Mouse (Mus musculus) G1E-ER4 (cell line): ENCODE results near the gene Acsl1. TPM values are rescaled to one million over a fixed set of nuclear protein-coding genes. Genes with fewer than 3 reads are reported as not detected.
A peak's percentile ranks its signal among the peaks of the same experiment; 100 is the strongest.

ENCODE experiments used
- GATA1 ChIP-seq: IDR thresholded peaks from one replicate; pipeline ENCODE4 v1.8.0; 2012; ENCODE audit warnings: low read length, inconsistent platforms
- polyA plus RNA-seq: library from polyadenylated mRNA; stranded (reverse); fragments of >175 nt; gene quantifications from 2 replicates; pipeline ENCODE4 v1.2.3, GENCODE M21; 2012

Acsl1 gene
- polyA plus RNA-seq, 1 experiment, result 15.4 TPM

DNA sequence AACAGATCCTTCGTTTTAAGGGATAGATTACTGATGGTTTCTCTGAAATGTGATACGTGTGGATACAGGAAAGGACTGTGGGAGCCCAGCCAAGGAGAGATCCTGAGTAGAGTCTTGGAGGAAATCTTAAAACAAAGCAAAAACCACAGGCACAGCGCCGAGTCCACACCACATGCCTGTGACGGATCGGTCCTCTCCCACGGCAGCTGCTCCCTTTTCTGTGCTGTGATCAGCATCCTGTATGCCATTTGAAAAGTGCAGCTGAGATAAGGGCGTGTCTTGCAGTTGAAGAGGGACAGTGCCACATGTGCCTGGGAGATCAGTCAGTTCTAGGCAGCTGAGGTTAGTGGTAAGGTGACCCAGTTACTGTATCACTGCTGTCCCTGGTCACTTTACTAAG, 41.7 kb downstream of the Acsl1 start:
- TF ChIP-seq GATA1, result no peak

DNA sequence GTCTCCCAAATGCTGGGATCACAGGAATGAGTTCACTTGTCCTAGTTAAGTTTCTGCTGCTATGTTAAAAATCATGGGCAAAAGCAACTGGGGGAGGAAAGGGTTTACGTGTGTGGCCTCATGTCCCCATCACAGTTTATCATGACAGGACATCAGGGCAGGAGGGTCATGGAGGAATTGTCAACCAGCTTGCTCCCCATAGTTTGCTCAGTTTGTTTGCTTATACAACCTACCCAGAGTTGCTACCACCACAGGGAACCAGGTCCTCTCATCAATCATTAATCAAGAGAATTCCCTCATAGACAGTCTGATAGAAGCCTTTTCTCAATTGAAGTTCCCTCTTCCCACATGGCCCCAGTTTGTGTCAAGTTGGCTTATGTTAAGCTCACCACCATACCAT, 43.2 kb downstream of the Acsl1 start:
- no peak for TF ChIP-seq GATA1

DNA sequence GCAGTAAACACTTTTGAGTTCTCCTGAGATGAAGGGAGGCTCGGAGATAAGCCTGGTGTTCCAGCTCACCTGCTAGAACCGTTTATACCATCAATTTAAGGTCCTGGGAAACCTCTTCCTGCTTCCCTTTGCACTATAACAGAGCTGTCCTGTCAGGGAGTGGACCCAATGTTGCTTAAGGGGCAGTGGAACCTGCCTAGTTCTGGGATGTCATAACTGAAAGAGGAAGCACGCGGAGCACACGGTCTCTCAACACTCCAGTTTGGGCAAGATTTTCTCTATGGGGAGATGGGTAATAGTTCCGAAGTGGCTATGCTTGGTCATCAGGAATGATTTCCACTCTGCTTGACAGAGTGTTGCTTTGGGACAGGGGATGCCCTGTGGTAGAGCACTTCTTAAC, 49.8 kb downstream of the Acsl1 start:
- TF ChIP-seq GATA1, result no peak

DNA sequence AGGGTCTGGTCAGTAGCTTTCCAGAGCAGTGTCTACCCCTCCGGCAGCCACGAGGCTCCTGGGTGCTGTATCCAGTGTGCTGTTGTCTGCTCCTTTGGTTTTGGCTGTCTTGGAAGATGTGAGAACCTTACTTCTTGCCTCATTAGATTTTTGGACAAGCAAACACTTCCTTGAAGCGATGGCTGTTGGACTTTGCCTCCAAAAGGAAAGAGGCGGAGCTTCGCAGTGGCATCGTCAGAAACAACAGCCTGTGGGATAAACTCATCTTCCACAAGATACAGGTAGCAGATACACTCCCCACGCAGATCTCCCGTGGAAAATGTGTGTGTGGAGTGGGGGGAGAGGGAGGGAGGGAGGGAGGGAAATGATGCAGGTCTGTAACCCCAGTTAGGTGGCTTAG, 55.3 kb downstream of the Acsl1 start:
- TF ChIP-seq GATA1, result no peak

DNA sequence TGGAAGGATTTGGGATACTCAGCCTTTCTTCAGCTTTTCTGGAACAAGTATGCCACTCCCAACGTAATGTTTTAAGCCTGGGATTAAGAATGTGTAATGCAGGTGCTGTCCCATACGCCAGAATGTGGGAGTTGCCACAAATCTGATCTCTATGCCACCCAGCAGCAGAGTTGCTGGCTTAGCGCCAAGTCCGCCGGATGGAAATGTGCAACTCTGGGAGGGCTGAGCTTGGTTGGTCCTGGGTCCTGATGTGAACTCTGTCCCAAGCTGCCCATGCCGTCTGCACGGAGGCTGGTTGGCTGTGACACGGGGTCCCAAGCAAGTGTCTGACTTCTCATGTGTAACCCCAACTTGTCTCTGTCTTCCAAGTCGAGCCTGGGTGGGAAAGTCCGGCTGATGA, 56.0 kb downstream of the Acsl1 start:
- TF ChIP-seq GATA1, result no peak

DNA sequence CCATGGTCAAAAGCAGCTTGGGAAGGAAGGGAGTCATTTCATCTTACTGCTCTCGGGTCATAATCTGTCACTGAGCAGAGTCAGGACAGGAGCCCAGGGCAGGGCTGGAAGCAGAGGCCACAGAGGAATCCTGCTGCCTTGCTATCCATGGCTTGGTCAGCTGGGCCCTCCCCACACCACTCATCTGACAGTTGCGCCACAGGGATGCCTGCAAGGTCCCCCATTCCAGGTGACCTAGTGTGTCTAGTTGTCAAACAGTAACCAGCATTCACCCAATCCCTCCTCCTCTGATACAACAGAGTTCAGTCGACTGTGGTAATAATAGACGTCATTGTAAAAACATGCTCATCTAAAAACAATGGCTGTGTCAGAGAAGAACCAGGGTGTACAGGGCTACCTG, 58.7 kb downstream of the Acsl1 start:
- no peak for TF ChIP-seq GATA1

DNA sequence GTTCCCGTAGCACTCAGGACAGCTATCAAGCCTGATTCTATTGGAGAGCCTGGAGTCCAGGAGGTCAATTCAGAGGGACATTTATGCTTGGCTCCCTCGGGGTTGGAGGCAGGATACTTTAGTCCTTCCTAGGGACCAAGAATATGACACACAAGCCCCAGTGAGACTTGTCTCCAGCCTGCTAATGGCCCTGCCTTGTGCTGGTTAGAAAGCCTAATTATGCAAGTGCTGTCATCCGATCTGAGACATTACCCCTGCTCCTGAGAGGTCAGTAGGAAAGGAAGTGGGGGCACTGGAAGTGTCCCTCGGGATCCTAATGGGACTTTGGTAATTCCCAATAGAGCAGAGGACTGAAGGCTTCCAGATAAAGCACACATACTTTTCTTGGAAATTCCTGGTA, 59.7 kb downstream of the Acsl1 start:
- no peak for TF ChIP-seq GATA1

DNA sequence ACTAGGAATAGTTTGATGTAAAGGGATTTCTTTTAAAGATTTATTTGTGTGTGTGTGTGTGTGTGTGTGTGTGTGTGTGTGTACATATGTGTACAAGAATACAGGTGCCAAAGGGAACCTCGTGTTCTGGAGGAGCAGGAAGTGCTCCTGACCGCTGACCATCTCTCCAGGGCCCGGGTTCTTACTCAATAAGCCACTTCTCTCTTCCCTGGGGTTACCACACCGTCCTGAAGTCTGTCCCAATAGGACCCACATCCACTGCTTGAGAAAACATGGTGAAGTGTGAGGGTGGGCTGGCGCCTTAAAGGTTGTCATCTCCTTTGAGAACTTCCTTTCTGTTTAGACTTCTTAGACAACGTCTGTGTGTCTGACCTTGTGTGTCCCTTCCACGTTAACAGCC, 63.1 kb downstream of the Acsl1 start:
- TF ChIP-seq GATA1, result no peak

DNA sequence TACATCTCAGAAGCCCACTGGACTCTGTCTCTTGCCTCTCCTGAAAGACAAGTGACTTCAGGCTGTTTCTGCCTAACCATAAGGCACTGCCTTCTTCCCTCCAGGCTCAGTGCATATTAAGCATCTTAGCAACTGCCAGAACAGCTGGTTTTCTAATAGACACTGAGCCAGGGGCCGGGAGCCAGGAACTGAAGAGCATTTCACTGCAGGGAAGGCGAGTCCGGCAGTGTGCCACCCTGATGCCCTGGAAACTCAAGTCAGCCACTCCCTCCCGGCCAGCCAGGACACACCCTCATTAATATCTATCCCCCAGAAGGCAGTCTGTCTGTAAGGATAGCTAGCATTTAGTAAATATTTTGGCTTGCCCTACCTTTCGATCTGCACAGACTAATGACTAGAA, 68.9 kb downstream of the Acsl1 start:
- no peak for TF ChIP-seq GATA1

DNA sequence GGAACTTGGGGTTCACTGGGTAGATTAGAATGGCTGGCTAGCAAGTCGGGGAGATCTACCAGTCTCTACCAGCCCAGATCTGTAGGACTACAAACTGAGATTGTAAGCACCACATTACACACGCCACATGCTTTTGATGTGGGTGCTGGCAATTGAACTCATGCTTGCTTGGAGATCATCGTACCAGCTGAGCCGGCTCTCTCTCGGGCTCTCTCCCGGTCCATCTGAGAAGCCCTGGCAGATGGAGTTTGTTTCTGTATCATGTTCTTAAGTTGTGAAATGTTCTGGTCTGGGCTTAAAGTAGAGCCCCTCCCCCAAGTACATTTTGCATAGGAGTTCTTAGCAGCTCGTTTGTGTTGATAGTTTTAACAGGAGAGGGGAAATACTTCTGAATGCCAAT, 72.4 kb downstream of the Acsl1 start:
- TF ChIP-seq GATA1, result no peak

DNA sequence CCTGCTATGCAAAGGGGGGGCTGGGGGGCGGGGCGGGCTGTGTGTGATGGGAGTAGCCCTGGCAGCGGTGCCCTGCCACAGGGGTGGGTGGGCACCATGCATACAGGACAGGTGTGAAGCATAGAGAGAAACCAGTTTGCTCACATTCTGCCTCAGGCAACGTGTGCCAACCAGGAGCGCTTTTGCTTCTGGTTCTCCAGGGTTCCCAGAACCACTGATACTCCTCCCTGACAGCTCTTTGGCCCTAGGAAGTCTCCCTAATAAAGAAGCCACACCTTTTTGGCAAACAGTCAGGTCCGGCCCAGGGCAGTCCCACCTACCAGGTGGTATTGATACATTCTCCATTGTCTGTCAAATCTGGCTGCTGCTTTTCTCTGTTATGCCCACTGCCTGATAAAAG, 72.8 kb downstream of the Acsl1 start:
- TF ChIP-seq GATA1, result no peak

DNA sequence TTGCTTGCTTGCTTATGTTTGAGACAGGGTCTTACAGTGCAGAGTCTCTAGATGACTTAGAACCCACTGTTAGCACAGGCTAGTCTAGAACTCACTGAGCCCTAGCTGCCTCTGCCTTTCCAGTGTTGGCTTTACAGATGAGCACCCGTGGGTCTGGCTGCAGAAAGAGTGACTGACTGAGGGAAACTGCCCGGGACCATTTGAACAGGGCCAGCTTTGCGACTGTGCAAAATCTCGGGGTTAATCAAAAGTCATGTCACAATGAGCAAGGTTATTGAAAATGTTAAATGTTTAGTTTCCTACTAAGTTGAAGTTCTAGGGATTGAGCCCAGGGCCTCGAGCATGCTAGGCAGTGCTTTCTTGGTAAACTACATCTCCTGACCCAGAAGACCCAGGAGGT, 75.0 kb downstream of the Acsl1 start:
- TF ChIP-seq GATA1, result no peak

DNA sequence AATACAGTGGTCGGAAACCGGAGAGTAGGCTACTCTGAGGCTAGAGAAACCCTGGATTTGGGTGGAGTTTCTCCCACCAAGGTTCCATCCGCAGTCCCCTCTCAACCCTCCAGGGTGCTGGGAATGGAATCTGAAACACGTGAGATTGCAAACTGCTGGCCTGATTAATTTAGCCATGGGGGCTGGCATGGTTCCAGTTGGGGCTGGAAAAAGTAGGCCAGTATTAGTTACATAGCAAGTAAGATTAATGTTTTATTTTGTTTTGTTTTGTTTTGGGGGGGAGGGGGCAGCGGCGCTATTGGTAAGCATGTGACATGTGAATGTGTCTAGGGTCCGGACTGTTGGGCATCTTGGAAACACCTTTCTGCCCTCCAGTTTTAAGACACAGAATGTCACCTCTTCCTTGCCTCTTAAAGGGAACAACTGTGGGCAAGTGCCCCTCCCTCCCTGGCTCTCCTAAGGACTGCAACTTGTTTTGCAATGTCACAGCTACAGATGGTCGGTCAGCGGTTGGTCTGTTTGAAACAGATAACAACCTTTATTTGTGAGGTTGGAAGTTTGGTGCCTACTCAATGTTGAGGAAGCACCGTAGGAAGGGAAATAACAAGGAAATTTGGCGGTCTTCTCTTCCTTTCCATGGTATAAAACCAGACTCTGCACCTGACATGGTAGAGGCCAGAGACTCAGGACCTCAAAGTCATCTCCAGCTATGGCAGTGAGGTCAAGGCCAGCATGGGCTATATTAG, 75.8 kb downstream of the Acsl1 start:
- peak; percentile 34 for TF ChIP-seq GATA1

DNA sequence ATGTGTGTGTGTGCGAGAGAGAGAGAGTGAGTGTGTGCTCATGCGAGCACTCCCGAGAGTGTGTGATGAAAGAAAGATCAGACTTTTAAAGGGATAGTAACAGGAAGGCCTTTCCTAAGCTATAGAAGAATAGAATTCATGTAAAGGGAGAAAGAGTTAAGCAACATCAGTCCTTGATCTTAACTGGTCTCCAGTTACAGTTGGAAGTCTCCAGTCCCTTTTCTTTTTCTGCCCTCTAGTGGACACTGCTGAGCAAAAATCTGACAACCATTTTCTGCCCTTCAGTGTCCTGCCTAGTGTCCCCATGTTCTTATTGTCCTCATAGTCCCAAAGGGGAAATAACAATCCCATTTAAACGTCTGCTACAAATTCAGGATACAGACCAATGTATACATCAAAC, 76.4 kb downstream of the Acsl1 start:
- TF ChIP-seq GATA1, result no peak

DNA sequence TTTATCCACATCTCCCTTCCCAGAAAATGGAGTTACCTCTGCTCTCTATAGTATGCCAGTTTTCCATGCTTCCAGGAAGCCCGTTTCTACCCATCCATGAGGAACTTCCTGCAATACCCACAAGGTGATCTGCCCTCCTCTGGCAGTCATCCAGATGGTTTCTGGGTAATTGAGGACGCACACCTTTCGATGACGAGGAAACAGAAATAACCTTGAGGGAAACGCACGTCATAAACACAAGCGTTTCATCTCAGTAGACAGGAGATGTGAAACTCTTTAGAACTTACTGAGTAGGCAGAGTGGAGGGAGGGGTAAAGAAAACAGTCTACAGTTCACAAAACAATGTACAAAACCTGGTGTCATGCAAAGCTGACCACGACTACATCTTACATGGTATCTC, 79.2 kb downstream of the Acsl1 start:
- TF ChIP-seq GATA1, result no peak

DNA sequence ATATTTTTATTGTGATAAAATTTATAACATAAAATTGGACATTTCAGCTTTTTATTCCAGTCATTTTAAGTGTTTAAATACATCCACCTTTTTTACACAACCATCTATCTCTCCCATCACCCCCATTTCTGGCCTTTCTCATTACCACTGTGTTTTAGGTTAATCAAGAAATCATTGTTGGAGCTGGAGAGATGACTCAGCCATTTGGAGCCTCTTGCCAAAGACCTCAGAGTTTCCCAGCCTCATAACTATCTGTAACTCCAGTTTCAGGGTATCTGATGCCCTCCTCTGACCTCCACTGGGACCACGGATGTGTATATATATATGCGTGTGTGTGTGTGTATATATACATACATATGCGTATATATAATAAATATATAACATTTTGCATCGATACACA, 80.2 kb downstream of the Acsl1 start:
- TF ChIP-seq GATA1, result no peak

DNA sequence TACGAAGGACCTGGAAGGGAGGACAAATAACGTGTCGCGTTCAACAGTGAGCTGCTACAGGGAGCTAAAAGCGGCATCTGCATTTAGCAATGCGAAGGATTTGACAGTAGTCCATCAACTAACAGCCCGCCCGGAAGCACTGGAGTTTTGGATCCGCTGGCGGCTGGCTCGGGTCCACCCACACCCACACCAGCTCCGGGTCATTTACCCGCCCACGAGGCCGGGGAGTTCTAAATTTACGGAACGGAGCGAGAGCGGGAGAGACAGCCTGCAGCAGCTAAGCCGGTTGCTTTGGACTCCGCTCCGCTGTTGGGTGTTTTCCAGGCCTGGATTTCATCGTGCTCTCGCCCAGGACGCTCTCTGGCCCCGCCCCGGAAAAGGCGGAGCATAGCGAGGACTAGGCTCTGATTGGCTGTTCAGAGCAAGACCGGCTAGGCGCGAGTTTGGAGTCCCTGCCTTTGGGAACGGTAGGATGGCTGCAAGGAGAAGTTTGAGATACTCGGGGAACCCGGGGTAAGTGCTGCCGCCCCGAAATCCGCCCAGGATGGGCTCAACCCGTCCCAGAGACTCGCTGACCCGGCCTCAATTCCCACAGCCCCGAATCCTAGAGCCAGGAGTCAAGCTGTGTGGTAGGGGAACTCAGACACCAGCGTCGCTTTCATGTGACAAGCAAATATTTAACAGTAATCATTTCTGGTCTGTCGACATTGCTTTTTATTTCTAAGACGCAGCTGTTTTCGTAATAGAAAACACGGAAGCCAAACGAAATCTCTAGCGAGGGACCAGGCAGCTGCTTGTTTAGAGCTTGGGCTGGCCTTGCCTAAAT, 81.0 kb downstream of the Acsl1 start, which contains the start of gene Cenpu:
Gene Cenpu, plus strand, starts transcription at position 414 of the 826 bp plus-strand sequence.
- no peak for TF ChIP-seq GATA1
